Mouse (Mus musculus) embryonic fibroblast, embryonic 13.5 days (primary cell): Measurements from ENCODE around the gene Tnn. TPM values are rescaled to one million over a fixed set of nuclear protein-coding genes. Genes with fewer than 3 reads are reported as not detected.

Experiments used
- H3K27ac ChIP-seq: 2 replicates; pipeline ENCODE4 v1.5.1; 2012; ENCODE audit warnings: low read length, control low read depth, inconsistent platforms; ENCODE audit not compliant: insufficient read depth
- H3K4me1 ChIP-seq: 2 replicates; pipeline ENCODE4 v1.6.1; 2011; ENCODE audit warnings: low read length; ENCODE audit not compliant: control insufficient read depth, insufficient read depth
- H3K4me3 ChIP-seq: 2 replicates; pipeline ENCODE4 v1.5.1; 2011; ENCODE audit warnings: mild to moderate bottlenecking, control low read depth, low read length; ENCODE audit not compliant: insufficient read depth
- CTCF ChIP-seq: IDR thresholded peaks from 2 replicates; pipeline ENCODE4 v1.5.1; 2011; ENCODE audit warnings: mild to moderate bottlenecking, control low read depth, low read length, moderate library complexity, borderline replicate concordance; ENCODE audit not compliant: insufficient read depth
- POLR2A ChIP-seq: IDR thresholded peaks from 2 replicates; pipeline ENCODE4 v1.6.1; 2011; ENCODE audit warnings: low read depth, mild to moderate bottlenecking, control low read depth, low read length, moderate library complexity
- polyA plus RNA-seq: library from polyadenylated mRNA; stranded (reverse); fragments of >200 nt; gene quantifications from 2 replicates; pipeline ENCODE4 v1.2.4, GENCODE M21; 2011; ENCODE audit warnings: low read depth; ENCODE audit not compliant: missing spikeins, insufficient read length

Gene Tnn
- polyA plus RNA-seq, 1 experiment = 79.4 TPM

GRCm38 (mm10) chr1:160057657-160058056, 95.7 kb downstream of the Tnn start:
- TF ChIP-seq POLR2A (no peak), CTCF (no peak)
- no peak overlapping the region for H3K4me3 ChIP-seq

GRCm38 (mm10) chr1:160054366-160055078, 98.9 kb downstream of the Tnn start:
- Histone ChIP-seq H3K4me3 (no peak overlapping the region), H3K27ac (no peak overlapping the region), H3K4me1 (no peaks in the 10 kb centered on the region)
- TF ChIP-seq POLR2A (no peak), CTCF (no peak)

More at GRCm38 (mm10) chr1:160057657-160058056, 95.7 kb downstream of the Tnn start:
- Histone ChIP-seq H3K27ac (no peak overlapping the region), H3K4me1 (peaks cover 4% of the 10 kb centered on the region; the same call in 1 of the 2 replicates)

GRCm38 (mm10) chr1:160053510-160054305, 99.7 kb downstream of the Tnn start:
- H3K4me1 ChIP-seq = no peaks in the 10 kb centered on the region
- no peak overlapping the region for H3K27ac ChIP-seq
- no peak overlapping the region for H3K4me3 ChIP-seq
- TF ChIP-seq POLR2A (no peak), CTCF (no peak)

GRCm38 (mm10) chr1:160052556-160053315, 100.6 kb downstream of the Tnn start:
- Histone ChIP-seq H3K4me1 (no peaks in the 10 kb centered on the region), H3K27ac (no peak overlapping the region), H3K4me3 (no peak overlapping the region)
- no peak for TF ChIP-seq POLR2A
- TF ChIP-seq CTCF = no peak

GRCm38 (mm10) chr1:160050898-160051297, 102.5 kb downstream of the Tnn start:
- TF ChIP-seq CTCF (no peak), POLR2A (no peak)
- H3K4me1 ChIP-seq = no peaks in the 10 kb centered on the region
- no peak overlapping the region for H3K4me3 ChIP-seq
- no peak overlapping the region for H3K27ac ChIP-seq

GRCm38 (mm10) chr1:160049131-160049880, 104.1 kb downstream of the Tnn start:
- Histone ChIP-seq H3K4me1 (no peaks in the 10 kb centered on the region), H3K4me3 (no peak overlapping the region), H3K27ac (no peak overlapping the region)
- no peak for TF ChIP-seq CTCF
- no peak for TF ChIP-seq POLR2A

GRCm38 (mm10) chr1:160047481-160047931, 105.9 kb downstream of the Tnn start:
- no peak overlapping the region for H3K4me3 ChIP-seq
- no peaks in the 10 kb centered on the region for H3K4me1 ChIP-seq
- TF ChIP-seq CTCF = no peak
- no peak for TF ChIP-seq POLR2A
- H3K27ac ChIP-seq = no peak overlapping the region

GRCm38 (mm10) chr1:160046786-160047185, 106.6 kb downstream of the Tnn start:
- no peaks in the 10 kb centered on the region for H3K4me1 ChIP-seq
- no peak overlapping the region for H3K4me3 ChIP-seq
- TF ChIP-seq CTCF (no peak), POLR2A (no peak)
- no peak overlapping the region for H3K27ac ChIP-seq

GRCm38 (mm10) chr1:160045971-160046370, 107.4 kb downstream of the Tnn start:
- H3K4me1 ChIP-seq = no peaks in the 10 kb centered on the region
- H3K4me3 ChIP-seq = no peak overlapping the region
- TF ChIP-seq POLR2A (no peak), CTCF (no peak)
- no peak overlapping the region for H3K27ac ChIP-seq
